Mouse (Mus musculus) cerebellum, adult 2 months (tissue): ENCODE measurements around the gene Ncapg. TPM values are rescaled to one million over a fixed set of nuclear protein-coding genes. Genes with fewer than 3 reads are reported as not detected.
A peak's percentile ranks its signal among the peaks of the same experiment; 100 is the strongest.
"Not testable (repeated sequence)": the region's sequence is repeated elsewhere in the genome, so short reads cannot be mapped to it uniquely, and the experiment has no call there.

ENCODE experiments used
- DNase-seq, 2 experiments: peaks; one replicate each; pipeline ENCODE4 v3.0.0; 2021
- H3K27ac ChIP-seq: fragments of 200-500 bp; 2 replicates; pipeline ENCODE4 v1.5.1; 2012; ENCODE audit warnings: low read length, control low read depth, inconsistent platforms; ENCODE audit not compliant: insufficient read depth
- H3K27me3 ChIP-seq: fragments of 200-500 bp; 2 replicates; pipeline ENCODE4 v1.6.1; 2012; ENCODE audit warnings: inconsistent platforms, mild to moderate bottlenecking, low read length, moderate library complexity; ENCODE audit not compliant: control insufficient read depth, insufficient read depth
- H3K4me1 ChIP-seq: fragments of 200-500 bp; 2 replicates; pipeline ENCODE4 v1.6.1; 2011; ENCODE audit warnings: low read length; ENCODE audit not compliant: control insufficient read depth, insufficient read depth
- H3K4me3 ChIP-seq: fragments of 200-500 bp; replicated peaks from 2 replicates; pipeline ENCODE3; 2011; ENCODE audit warnings: mild to moderate bottlenecking, low read depth, low read length, control low read depth; ENCODE audit not compliant: insufficient read depth
- CTCF ChIP-seq: fragments of 200-500 bp; IDR thresholded peaks from 2 replicates; pipeline ENCODE4 v1.5.1; 2011; ENCODE audit warnings: low read depth, mild to moderate bottlenecking, control low read depth, low read length, moderate library complexity, borderline replicate concordance; ENCODE audit not compliant: insufficient read depth
- POLR2A ChIP-seq: fragments of 200-500 bp; IDR thresholded peaks from 2 replicates; pipeline ENCODE4 v1.6.1; 2011; ENCODE audit warnings: low read length, control low read depth, borderline replicate concordance; ENCODE audit not compliant: insufficient read depth
- WGBS: fragments of 180-500 bp; shearing (Covaris S2); methylation state at CpG from one replicate; pipeline ENCODE4 v1.1.7; 2018; 5-methylcytosine and 5-hydroxymethylcytosine counted together
- polyA plus RNA-seq: library from polyadenylated mRNA; depleted of rRNA; stranded (reverse); fragments of >200 nt; gene quantifications from 2 replicates; pipeline ENCODE4 v1.2.3, GENCODE M21; 2012

The Ncapg gene
- polyA plus RNA-seq, 1 experiment: 0.11 TPM

DNA sequence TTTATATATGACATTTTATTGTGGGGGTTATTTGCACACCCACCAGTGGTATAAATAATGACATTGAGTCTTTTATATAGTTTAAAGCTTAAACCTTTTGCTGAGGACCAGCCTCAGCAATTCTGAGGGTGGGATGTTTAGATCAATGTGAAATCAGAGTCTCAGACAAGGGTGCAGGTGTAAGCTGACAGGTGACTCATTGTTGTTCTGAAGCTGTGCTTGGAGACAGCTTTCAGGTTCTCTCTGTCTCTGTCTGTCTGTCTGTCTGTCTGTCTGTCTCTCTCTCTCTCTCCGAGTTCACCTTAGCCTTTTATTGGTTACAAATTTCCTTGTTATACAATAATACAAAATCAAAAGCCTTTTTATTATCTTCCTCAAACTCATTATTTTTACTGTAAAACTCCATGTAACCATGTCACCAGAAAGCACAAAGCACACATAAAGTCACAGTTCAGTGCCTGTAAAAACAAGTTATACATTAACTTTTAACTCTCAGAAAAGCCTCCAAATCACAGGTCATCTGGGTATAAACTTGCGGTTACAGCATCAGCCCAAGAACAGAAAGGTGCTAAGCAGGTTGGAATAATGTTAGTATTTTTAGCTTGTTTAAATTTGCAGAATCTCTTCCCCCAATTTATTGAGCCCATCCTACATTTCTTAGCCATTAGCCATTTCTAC, 18.6 kb upstream of the Ncapg start:
- no peak for TF ChIP-seq CTCF
- TF ChIP-seq POLR2A: no peak
- Histone ChIP-seq H3K27me3 (no peaks in the 10 kb centered on the region), H3K4me1 (no peaks in the 10 kb centered on the region), H3K27ac (no peak overlapping the region), H3K4me3 (no peak overlapping the region)
- WGBS: 93% methylated on average over 2 of the region's 2 CpGs
- DNase-seq: no peak

- not testable (repeated sequence) for H3K4me3 ChIP-seq, DNase-seq, H3K4me1 ChIP-seq, H3K27ac ChIP-seq, H3K27me3 ChIP-seq
- 93% methylated on average over 13 of the region's 13 CpGs for WGBS
Measured at GRCm38 (mm10) chr5:45658406-45658805, 11.3 kb upstream of the Ncapg start.

DNA sequence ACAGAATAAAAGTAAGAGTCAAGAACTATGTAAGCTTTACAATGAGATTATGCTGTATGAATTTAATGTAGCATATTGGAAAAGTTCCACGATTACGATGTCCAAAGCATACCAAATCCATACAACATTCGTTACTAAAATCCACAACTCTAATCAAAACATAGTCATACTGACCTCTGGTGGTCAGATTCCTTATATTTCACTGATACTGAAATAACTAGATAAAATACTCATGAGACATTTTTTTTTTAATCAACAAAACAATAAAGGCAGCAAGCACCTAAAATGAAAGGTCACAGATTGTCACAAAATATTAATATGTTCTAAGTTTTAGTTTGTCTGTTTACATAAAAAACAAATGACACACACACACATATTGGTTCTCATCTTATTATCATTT, 1.4 kb upstream of the Ncapg start:
- Histone ChIP-seq H3K27me3 (no peaks in the 10 kb centered on the region), H3K4me1 (no peaks in the 10 kb centered on the region), H3K4me3 (no peak overlapping the region), H3K27ac (no peak overlapping the region)
- WGBS: under 1% methylated on average over 3 of the region's 3 CpGs
- no peak for TF ChIP-seq CTCF
- TF ChIP-seq POLR2A: no peak
- peak in 1 of 2 experiments; percentile 51 for DNase-seq

DNA sequence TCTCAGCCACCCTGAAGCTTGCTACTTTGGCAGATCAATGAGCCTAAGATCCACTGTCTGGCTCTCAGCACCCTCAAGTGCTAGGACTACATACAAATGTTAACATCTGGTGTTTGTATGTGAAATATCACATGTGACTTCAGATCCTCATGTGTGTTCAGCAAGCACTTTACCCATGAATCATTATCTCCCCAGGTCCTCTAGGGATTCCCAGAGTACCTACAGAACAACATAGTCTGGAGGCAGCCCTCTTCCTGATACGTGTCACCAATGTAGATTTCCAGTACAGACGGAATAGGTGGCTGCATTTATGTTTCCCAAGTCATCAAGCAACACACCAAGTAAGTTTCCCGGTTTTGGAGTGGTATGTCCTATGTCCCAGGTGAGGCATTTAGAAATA, 888 bp upstream of the Ncapg start:
- DNase-seq: peak in 1 of 2 experiments; percentile 2
- no peaks in the 10 kb centered on the region for H3K4me1 ChIP-seq
- H3K27me3 ChIP-seq: no peaks in the 10 kb centered on the region
- peak overlapping the region; percentile 83 for H3K4me3 ChIP-seq
- under 1% methylated on average over 3 of the region's 3 CpGs for WGBS
- H3K27ac ChIP-seq: no peak overlapping the region
- no peak for TF ChIP-seq CTCF
- TF ChIP-seq POLR2A: no peak

GRCm38 (mm10) chr5:45669234-45669597, 503 bp upstream of the Ncapg start:
- under 1% methylated on average over 27 of the region's 27 CpGs for WGBS
- Histone ChIP-seq H3K4me1 (no peaks in the 10 kb centered on the region), H3K27me3 (no peaks in the 10 kb centered on the region), H3K4me3 (peak overlapping the region; percentile 83), H3K27ac (no peak overlapping the region)
- TF ChIP-seq CTCF (no peak), POLR2A (no peak)
- DNase-seq: no peak

DNA sequence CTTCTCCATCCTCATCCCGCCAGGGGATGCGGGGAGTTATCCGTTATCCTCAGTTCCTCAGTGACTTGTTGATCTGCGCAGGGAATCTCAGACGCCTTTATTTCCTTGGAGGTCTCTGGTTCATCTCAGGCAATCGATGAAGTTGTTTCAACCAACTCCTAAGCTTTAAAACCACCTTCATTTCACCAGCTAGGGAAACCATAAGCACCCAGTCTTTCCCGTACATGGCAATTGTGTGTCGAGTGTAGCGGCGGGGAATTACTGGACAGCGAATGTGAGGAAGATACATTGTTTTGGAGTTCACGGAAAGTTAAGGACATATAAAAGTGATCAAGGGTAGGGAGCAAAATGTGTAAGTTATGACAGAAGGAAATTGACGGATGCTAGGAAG, 556 bp downstream of the Ncapg start:
- Histone ChIP-seq H3K27me3 (no peaks in the 10 kb centered on the region), H3K4me1 (no peaks in the 10 kb centered on the region), H3K27ac (no peak overlapping the region), H3K4me3 (peak overlapping the region; percentile 83)
- no peak for TF ChIP-seq CTCF
- no peak for TF ChIP-seq POLR2A
- DNase-seq: no peak
- WGBS: under 1% methylated on average over 13 of the region's 13 CpGs

GRCm38 (mm10) chr5:45670894-45671494, 1.3 kb downstream of the Ncapg start:
- DNase-seq: no peak
- no peak for TF ChIP-seq POLR2A
- no peak for TF ChIP-seq CTCF
- no peaks in the 10 kb centered on the region for H3K4me1 ChIP-seq
- no peak overlapping the region for H3K27ac ChIP-seq
- H3K27me3 ChIP-seq: no peaks in the 10 kb centered on the region
- H3K4me3 ChIP-seq: no peak overlapping the region
- WGBS: 42% methylated on average over 5 of the region's 5 CpGs

DNA sequence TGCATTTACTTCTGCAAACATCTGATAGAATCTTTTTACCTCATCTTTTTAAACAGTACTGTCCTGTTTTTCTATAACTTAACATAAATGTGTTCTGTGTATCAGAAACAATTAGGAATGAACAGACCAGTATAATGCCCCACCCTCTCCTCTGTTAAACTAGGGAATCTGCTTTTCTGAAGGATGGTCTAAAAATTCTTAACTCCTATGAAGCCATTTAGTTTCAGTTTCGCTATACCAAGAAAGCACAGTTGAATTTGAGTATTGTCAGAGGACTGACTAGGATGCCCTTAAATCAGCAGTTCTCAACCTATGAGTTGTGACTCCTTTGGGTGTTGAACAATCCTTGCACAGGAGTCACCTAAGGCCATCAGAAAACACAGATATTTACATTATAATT, 5.3 kb downstream of the Ncapg start:
- no peaks in the 10 kb centered on the region for H3K27me3 ChIP-seq
- no peaks in the 10 kb centered on the region for H3K4me1 ChIP-seq
- no peak for TF ChIP-seq POLR2A
- H3K4me3 ChIP-seq: no peak overlapping the region
- H3K27ac ChIP-seq: no peak overlapping the region
- 94% methylated on average over 1 of the region's 1 CpGs for WGBS
- DNase-seq: no peak
